Mouse (Mus musculus) embryonic fibroblast, embryonic 13.5 days (primary cell): ENCODE measurements around the gene Gm26602. TPM values are rescaled to one million over a fixed set of nuclear protein-coding genes. Genes with fewer than 3 reads are reported as not detected.

ENCODE experiments used
- H3K27ac ChIP-seq: 2 replicates; pipeline ENCODE4 v1.5.1; 2012; ENCODE audit warnings: low read length, control low read depth, inconsistent platforms; ENCODE audit not compliant: insufficient read depth
- H3K4me1 ChIP-seq: 2 replicates; pipeline ENCODE4 v1.6.1; 2011; ENCODE audit warnings: low read length; ENCODE audit not compliant: control insufficient read depth, insufficient read depth
- H3K4me3 ChIP-seq: 2 replicates; pipeline ENCODE4 v1.5.1; 2011; ENCODE audit warnings: mild to moderate bottlenecking, control low read depth, low read length; ENCODE audit not compliant: insufficient read depth
- CTCF ChIP-seq: IDR thresholded peaks from 2 replicates; pipeline ENCODE4 v1.5.1; 2011; ENCODE audit warnings: mild to moderate bottlenecking, control low read depth, low read length, moderate library complexity, borderline replicate concordance; ENCODE audit not compliant: insufficient read depth
- POLR2A ChIP-seq: IDR thresholded peaks from 2 replicates; pipeline ENCODE4 v1.6.1; 2011; ENCODE audit warnings: low read depth, mild to moderate bottlenecking, control low read depth, low read length, moderate library complexity
- polyA plus RNA-seq: library from polyadenylated mRNA; stranded (reverse); fragments of >200 nt; gene quantifications from 2 replicates; pipeline ENCODE4 v1.2.4, GENCODE M21; 2011; ENCODE audit warnings: low read depth; ENCODE audit not compliant: missing spikeins, insufficient read length

Gm26602 gene
- polyA plus RNA-seq = not detected in 2 replicates

GRCm38 (mm10) chr10:79910556-79910955, at the start of gene Gm26602:
Gene Gm26602 (plus strand): TSS chr10:79910856.
- Histone ChIP-seq H3K27ac (no peak within 1 kb of the TSS), H3K4me3 (no peak within 1 kb of the TSS), H3K4me1 (peaks cover 4% of the 10 kb centered on the region; the same call in 1 of the 2 replicates)
- TF ChIP-seq CTCF = no peak
- no peak for TF ChIP-seq POLR2A

- Histone ChIP-seq H3K4me3 (no peak overlapping the region), H3K27ac (no peak overlapping the region), H3K4me1 (no peaks in the 10 kb centered on the region)
- TF ChIP-seq CTCF (no peak), POLR2A (no peak)
Measured at GRCm38 (mm10) chr10:79861230-79862048, 49.2 kb upstream of the Gm26602 start.

DNA sequence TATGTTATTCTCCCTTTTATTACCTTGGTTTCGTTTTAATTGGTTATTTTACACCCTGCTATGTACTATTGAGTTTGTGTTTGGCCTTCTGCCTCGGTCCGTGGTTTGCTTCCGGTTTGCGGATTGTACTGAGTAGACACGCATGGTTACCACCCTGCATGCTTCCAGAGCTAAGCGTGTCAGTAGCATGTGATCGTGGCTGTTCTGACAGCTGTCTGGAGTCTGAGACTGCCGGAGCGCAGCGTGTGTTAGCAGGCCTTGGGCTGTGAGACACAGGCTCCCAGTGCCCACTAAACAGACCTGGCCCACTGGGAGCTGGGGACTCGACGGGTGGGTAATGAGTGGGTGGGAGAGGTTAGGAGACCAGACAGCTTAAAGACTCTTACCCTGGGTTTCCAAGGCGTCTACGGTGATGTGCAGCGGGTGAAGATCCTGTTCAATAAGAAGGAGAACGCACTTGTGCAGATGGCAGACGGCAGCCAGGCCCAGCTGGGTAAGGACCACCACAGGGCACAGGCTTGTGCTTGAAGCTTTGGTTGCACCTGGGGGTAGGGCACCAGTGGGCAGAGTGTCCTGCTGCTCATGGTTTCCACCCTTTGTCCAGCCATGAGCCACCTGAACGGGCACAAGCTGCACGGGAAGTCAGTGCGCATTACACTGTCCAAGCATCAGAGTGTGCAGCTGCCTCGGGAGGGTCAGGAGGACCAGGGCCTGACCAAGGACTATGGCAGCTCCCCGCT, 48.4 kb upstream of the Gm26602 start:
- Histone ChIP-seq H3K4me1 (no peaks in the 10 kb centered on the region), H3K27ac (no peak overlapping the region), H3K4me3 (no peak overlapping the region)
- TF ChIP-seq POLR2A (no peak), CTCF (no peak)

DNA sequence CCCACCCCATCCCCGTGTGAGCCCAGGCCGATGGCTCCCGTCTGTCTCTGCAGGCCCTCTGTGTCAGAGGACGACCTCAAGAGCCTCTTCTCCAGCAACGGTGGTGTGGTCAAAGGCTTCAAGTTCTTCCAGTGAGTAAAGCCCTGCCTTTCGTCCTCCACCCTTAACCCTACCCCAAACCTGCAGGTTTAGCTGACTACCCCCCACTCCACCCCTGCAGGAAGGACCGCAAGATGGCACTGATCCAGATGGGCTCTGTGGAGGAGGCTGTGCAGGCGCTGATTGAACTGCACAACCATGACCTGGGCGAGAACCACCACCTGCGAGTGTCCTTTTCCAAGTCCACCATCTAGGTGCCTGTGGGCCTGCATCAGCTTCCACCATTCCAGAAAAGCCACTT, 47.7 kb upstream of the Gm26602 start:
- TF ChIP-seq CTCF = no peak
- no peak for TF ChIP-seq POLR2A
- Histone ChIP-seq H3K4me1 (no peaks in the 10 kb centered on the region), H3K27ac (no peak overlapping the region), H3K4me3 (no peak overlapping the region)

- Histone ChIP-seq H3K27ac (no peak overlapping the region), H3K4me3 (no peak overlapping the region), H3K4me1 (no peaks in the 10 kb centered on the region)
- no peak for TF ChIP-seq POLR2A
- no peak for TF ChIP-seq CTCF
Measured at GRCm38 (mm10) chr10:79864351-79865188, 46.1 kb upstream of the Gm26602 start.

- no peak for TF ChIP-seq CTCF
- peak; percentile 36; the same call in 1 of the 2 replicates for TF ChIP-seq POLR2A
- Histone ChIP-seq H3K4me3 (no peak overlapping the region), H3K27ac (no peak overlapping the region), H3K4me1 (no peaks in the 10 kb centered on the region)
Measured at GRCm38 (mm10) chr10:79865189-79865601, 45.5 kb upstream of the Gm26602 start.

DNA sequence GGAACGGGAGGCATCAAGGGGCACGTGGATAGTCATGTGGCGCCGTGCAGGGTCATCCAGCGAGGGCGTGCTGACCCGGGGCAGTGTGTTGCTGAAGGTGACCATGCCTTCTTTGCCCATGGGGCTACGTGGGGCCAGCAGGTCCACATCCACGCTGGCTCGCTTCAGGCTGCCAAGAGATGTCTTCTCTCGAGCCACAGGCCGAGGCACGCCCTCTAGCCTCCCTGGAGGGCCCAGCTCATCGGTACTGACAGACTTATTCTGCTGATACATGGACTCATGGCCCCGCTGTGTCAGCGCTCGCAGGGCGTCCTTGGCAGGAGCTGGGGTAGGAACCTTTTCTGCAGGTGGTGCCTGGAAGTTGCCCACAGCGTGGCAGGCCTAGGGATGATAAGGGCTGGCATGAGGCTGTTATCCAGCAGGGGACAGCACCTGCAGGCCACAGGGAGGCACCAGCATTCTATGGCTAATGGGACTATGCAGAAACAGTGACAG, 44.8 kb upstream of the Gm26602 start:
- no peaks in the 10 kb centered on the region for H3K4me1 ChIP-seq
- no peak for TF ChIP-seq POLR2A
- TF ChIP-seq CTCF = peak; percentile 48; the same call in 1 of the 2 replicates
- no peak overlapping the region for H3K4me3 ChIP-seq
- H3K27ac ChIP-seq = no peak overlapping the region

- TF ChIP-seq CTCF = no peak
- no peak for TF ChIP-seq POLR2A
- no peak overlapping the region for H3K27ac ChIP-seq
- H3K4me1 ChIP-seq = no peaks in the 10 kb centered on the region
- H3K4me3 ChIP-seq = no peak overlapping the region
Measured at GRCm38 (mm10) chr10:79866601-79867000, 44.1 kb upstream of the Gm26602 start.

- no peak for TF ChIP-seq CTCF
- no peak for TF ChIP-seq POLR2A
- no peak overlapping the region for H3K4me3 ChIP-seq
- no peaks in the 10 kb centered on the region for H3K4me1 ChIP-seq
- no peak overlapping the region for H3K27ac ChIP-seq
Measured at GRCm38 (mm10) chr10:79871845-79872244, 38.8 kb upstream of the Gm26602 start.
